Mouse (Mus musculus) MEL (cell line): ENCODE measurements at regions not wholly inside any gene's neighbourhood (a gene's known extent, or its start where the extent isn't known, plus 50 kb on each side); places are given as distances from the start of the nearest gene placed in this dataset.

Experiments
- CTCF ChIP-seq, 3 experiments: IDR thresholded peaks in 2 of 3; conservative IDR thresholded peaks in 1 of 3; 2 replicates each; pipeline ENCODE4 v1.5.1; 2011 to 2012; ENCODE audit warnings: low read length in 3 of 3, low read depth in 2 of 3, mild to moderate bottlenecking in 2 of 3, improper control_type of control experiment in 1 of 3, inconsistent platforms in 1 of 3, mixed read lengths in 1 of 3, moderate library complexity in 1 of 3; ENCODE audit not compliant: control insufficient read depth in 1 of 3, insufficient read depth in 1 of 3, poor library complexity in 1 of 3, severe bottlenecking in 1 of 3
- MXI1 ChIP-seq: IDR thresholded peaks from 2 replicates; pipeline ENCODE4 v1.6.1; 2011; ENCODE audit warnings: mild to moderate bottlenecking, low read depth, low read length, improper control_type of control experiment
- SMC3 ChIP-seq: IDR thresholded peaks from 2 replicates; pipeline ENCODE4 v1.6.1; 2011; ENCODE audit warnings: low read depth, low read length, improper control_type of control experiment

GRCm38 (mm10) chr1:61415426-61416195, 223.0 kb upstream of the Pard3b start:
- TF ChIP-seq CTCF (IDR thresholded peaks at IDR 0.05 in 2 of 3, conservative IDR thresholded peaks at IDR 0.05 in 1 of 3; ENCODE audit: control insufficient read depth in 1 of 3, insufficient read depth in 1 of 3, low read depth in 2 of 3, low read length in 3 of 3, poor library complexity in 1 of 3, severe bottlenecking in 1 of 3) (no peak), SMC3 (no peak), MXI1 (no peak)
